Mouse (Mus musculus) megakaryocyte, embryonic 14.5 days (primary cell): Measurements from ENCODE around the gene Gimap1.

Experiments used
- FLI1 ChIP-seq: IDR thresholded peaks from 2 replicates; pipeline ENCODE4 v1.6.1; 2012; ENCODE audit warnings: low read length, inconsistent platforms, mixed read lengths
- GATA1 ChIP-seq: IDR thresholded peaks from 3 replicates; pipeline ENCODE4 v1.6.1; 2012; ENCODE audit warnings: mixed read lengths, low read length, inconsistent platforms, borderline replicate concordance

DNA sequence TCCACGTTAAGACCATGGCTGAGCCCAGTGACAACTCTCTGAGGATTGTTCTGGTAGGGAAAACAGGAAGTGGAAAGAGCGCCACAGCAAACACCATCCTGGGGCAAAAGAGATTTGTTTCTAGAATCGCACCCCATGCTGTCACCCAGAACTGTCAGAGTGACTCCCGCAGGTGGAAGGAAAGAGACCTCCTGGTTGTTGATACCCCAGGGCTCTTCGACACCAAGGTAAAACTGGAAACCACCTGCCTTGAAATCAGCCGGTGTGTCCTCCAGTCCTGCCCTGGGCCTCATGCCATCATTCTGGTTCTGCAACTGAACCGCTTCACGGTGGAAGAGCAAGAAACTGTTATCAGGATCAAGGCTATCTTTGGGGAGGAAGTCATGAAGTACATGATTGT is 15.4 kb upstream of the Gimap1 start:
- TF ChIP-seq GATA1 (no peak), FLI1 (no peak)
